Mouse (Mus musculus) large intestine, adult 2 months (tissue): ENCODE measurements around the gene Pgm2. TPM values are rescaled to one million over a fixed set of nuclear protein-coding genes. Genes with fewer than 3 reads are reported as not detected.

Experiments used
- DNase-seq: peaks from one replicate; pipeline ENCODE4 v3.0.0-alpha.2; 2012; ENCODE audit warnings: low read depth, low spot score
- WGBS: fragments of 180-500 bp; shearing (Covaris S2); methylation state at CpG from one replicate; pipeline ENCODE4 v1.1.7; 2018; 5-methylcytosine and 5-hydroxymethylcytosine counted together
- polyA plus RNA-seq: library from polyadenylated mRNA; depleted of rRNA; stranded (reverse); fragments of >200 nt; gene quantifications from 2 replicates; pipeline ENCODE4 v1.2.3, GENCODE M21; 2012; rRNA removed

Gene Pgm2
- polyA plus RNA-seq, 1 experiment = 28.5 TPM

DNA sequence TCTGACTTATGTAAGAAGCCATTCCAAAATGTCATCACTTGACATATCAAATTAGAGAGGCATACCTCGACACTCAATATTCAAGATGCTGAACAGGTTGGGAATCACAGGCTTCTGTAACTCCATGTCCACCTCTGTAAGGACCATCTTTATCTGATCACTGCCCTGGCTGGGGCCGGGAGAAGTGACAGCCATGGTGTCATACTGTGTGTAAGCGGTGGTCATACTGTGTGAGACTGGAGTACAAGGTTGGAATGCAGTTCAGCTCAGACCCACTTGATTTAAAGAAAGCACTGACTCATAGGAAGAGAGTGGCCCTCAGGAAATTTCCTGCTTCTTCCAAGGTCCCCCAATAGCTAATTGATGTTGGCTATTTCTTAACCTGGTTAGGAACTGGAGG, 71.7 kb downstream of the Pgm2 start:
- DNase-seq = no peak
- WGBS = 92% methylated on average over 3 of the region's 3 CpGs

DNA sequence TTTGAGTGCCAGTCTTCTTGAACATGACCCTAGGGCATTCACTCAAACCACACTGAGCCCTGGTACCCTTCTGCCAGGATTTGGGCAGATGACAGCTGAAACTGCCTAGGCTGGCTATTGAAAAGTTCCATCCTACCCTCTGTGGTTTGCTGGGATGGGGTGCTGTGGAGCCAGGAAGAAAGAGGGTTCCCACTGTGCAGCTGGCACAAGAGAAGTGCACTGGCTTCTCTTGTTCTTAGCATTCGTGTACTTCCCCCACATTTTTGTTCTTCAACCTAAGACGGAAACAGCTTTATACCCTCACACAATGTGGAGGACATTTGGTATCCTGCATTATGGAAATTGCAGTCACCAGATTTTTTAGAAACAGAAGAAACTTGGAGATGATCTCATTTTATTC, 73.1 kb downstream of the Pgm2 start:
- no peak for DNase-seq
- 88% methylated on average over 2 of the region's 2 CpGs for WGBS

GRCm38 (mm10) chr5:64168990-64169540, 76.3 kb downstream of the Pgm2 start:
- DNase-seq = no peak
- WGBS = 92% methylated on average over 10 of the region's 10 CpGs

GRCm38 (mm10) chr5:64172884-64173283, 80.1 kb downstream of the Pgm2 start:
- 80% methylated on average over 3 of the region's 3 CpGs for WGBS
- DNase-seq = no peak

GRCm38 (mm10) chr5:64173302-64173701, 80.6 kb downstream of the Pgm2 start:
- WGBS = 91% methylated on average over 16 of the region's 16 CpGs
- DNase-seq = no peak

- WGBS = 68% methylated on average over 5 of the region's 5 CpGs
These were observed 81.7 kb downstream of the Pgm2 start for GRCm38 (mm10) chr5:64174429-64174935.

More at GRCm38 (mm10) chr5:64174429-64174935, 81.7 kb downstream of the Pgm2 start:
- no peak for DNase-seq

Other genes with a start within 250 kb of the Pgm2 start
- 8.8 and 12.2 TPM in 2 replicates for gene Rell1, start 124.1 kb upstream of the Pgm2 start, polyA plus RNA-seq
- 14.4 and 21.4 TPM in 2 replicates for gene Tbc1d1, start 63.4 kb downstream of the Pgm2 start, polyA plus RNA-seq